Mouse (Mus musculus) C2C12 (cell line): Measurements from ENCODE around the gene Tbkbp1.

ENCODE experiments used
- CEBPB ChIP-seq: IDR thresholded peaks from one replicate; pipeline ENCODE4 v1.6.1; 2011; ENCODE audit warnings: low read depth, mild to moderate bottlenecking, control low read depth, moderate library complexity
- CTCF ChIP-seq: IDR thresholded peaks from one replicate; pipeline ENCODE4 v1.5.1; 2011; ENCODE audit not compliant: control insufficient read depth, insufficient read depth, insufficient read length
- FOSL1 ChIP-seq: IDR thresholded peaks from one replicate; pipeline ENCODE4 v1.8.0; 2011; ENCODE audit warnings: mild to moderate bottlenecking, low read length; ENCODE audit not compliant: poor library complexity, insufficient read depth, severe bottlenecking
- USF1 ChIP-seq: IDR thresholded peaks from one replicate; pipeline ENCODE4 v1.6.1; 2011; ENCODE audit warnings: low read depth, mild to moderate bottlenecking, control low read depth, moderate library complexity

- TF ChIP-seq USF1: no peak
- TF ChIP-seq CTCF: no peak
- no peak for TF ChIP-seq CEBPB
- no peak for TF ChIP-seq FOSL1
Observed at GRCm38 (mm10) chr11:97149995-97150410, 1.3 kb downstream of the Tbkbp1 start.
